Mouse (Mus musculus): ENCODE measurements around the gene 1700028K03Rik. TPM values are rescaled to one million over a fixed set of nuclear protein-coding genes. Genes with fewer than 3 reads are reported as not detected.

The 1700028K03Rik gene
- polyA plus RNA-seq, 1 experiment from 2014 or later: 0.05 TPM

DNA sequence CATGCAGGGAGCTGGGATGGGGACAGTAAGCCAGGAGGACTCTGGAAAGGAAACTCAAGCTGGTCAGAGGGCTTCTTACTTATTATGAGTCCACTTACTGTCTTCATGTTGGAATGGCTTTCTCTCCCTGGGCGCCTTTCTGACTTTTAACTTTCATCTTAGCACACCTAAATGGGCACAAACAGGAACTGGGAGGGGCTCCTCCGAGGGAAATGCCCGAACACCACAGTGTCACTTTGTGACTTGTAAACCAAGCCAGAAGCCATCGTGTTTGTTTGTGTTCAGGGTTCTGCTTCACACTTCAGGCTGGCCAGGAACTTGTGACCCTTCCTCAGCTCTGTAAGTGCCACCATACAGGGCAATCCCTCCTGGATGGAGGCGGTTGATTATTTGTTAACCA is 19.8 kb downstream of the 1700028K03Rik start:
- Histone ChIP-seq H3K27ac (no peak overlapping the region), H3K36me3 (ENCODE audit: insufficient read depth, low read length) (0 out of 2 replicates have a peak, but pooled peaks cover 16% of the 10 kb centered on the region), H3K4me3 (replicated peaks; ENCODE audit: low read depth, low read length) (no peak overlapping the region), H3K27me3 (ENCODE audit: insufficient read depth, low read length) (no peaks in the 10 kb centered on the region), H3K4me1 (replicated peaks; ENCODE audit: insufficient read depth, low read length) (no peaks in the 10 kb centered on the region), H3K9ac (ENCODE audit: low read depth, low read length) (no peak overlapping the region), H3K4me2 (ENCODE audit: low read length) (no peak overlapping the region), H3K9me3 (replicated peaks; ENCODE audit: low read length) (no peaks in the 10 kb centered on the region)
- WGBS: 54% methylated on average over 5 of the region's 5 CpGs
- no peak for DNase-seq (ENCODE audit: low spot score)
- ATAC-seq (replicated peaks; ENCODE audit: low FRiP score, low read depth): no peak
- TF ChIP-seq CTCF (IDR thresholded peaks at IDR 0.05; ENCODE audit: low read depth): no peak

DNA sequence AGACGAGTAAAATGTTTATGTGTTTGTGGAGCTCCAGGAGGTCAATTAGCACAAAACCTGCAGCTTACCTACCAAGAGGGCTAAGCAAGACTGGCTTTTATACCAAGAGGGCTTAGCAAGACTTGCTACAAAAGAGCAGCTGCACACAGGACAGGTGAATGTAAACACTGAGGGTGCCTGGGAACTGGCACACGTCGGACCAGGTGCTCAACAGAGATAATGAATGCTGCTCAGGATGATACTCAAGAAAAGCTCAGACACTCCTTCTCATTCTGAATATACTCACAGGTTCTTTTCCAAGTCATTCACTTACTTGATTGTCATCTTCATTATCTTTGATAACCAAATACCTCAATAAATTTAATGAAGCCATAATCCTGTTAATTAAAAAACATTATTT is 22.5 kb downstream of the 1700028K03Rik start:
- peaks cover 19% of the 10 kb centered on the region; the same call in 1 of the 2 replicates for H3K36me3 ChIP-seq (ENCODE audit: insufficient read depth, low read length)
- no peak for TF ChIP-seq CTCF (IDR thresholded peaks at IDR 0.05; ENCODE audit: low read depth)
- ATAC-seq (replicated peaks; ENCODE audit: low FRiP score, low read depth) (no peak), DNase-seq (ENCODE audit: low spot score) (no peak)
- H3K9ac ChIP-seq (ENCODE audit: low read depth, low read length): no peak overlapping the region
- H3K27me3 ChIP-seq (ENCODE audit: insufficient read depth, low read length): no peaks in the 10 kb centered on the region
- WGBS: 80% methylated on average over 3 of the region's 3 CpGs
- H3K4me3 ChIP-seq (replicated peaks; ENCODE audit: low read depth, low read length): no peak overlapping the region
- H3K4me1 ChIP-seq (replicated peaks; ENCODE audit: insufficient read depth, low read length): no peaks in the 10 kb centered on the region
- no peak overlapping the region for H3K4me2 ChIP-seq (ENCODE audit: low read length)
- H3K9me3 ChIP-seq (replicated peaks; ENCODE audit: low read length): no peaks in the 10 kb centered on the region
- no peak overlapping the region for H3K27ac ChIP-seq

DNA sequence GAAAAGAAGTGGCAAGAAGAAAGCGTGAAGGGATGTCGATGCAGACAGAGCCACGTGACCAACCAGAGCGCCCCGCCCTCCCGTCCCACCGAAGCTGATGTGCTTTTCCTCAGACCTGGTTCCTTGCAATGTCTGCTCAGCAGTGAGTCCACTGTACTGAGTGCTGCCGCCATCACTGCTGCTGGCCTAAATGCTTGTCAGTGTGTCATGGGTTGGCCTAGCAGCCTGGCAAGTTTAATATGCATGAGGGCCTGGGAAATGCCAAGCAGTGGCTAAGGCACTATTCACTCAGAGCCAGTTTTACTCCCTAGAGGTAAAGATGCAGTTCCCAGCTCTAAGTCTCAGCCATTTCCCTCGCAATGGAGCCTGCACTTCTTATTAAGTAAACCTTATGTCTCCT is 34.6 kb downstream of the 1700028K03Rik start:
- H3K9ac ChIP-seq (ENCODE audit: low read depth, low read length): no peak overlapping the region
- H3K4me1 ChIP-seq (replicated peaks; ENCODE audit: insufficient read depth, low read length): no peaks in the 10 kb centered on the region
- H3K36me3 ChIP-seq (ENCODE audit: insufficient read depth, low read length): peaks cover 20% of the 10 kb centered on the region
- no peak overlapping the region for H3K27ac ChIP-seq
- no peak for ATAC-seq (replicated peaks; ENCODE audit: low FRiP score, low read depth)
- H3K27me3 ChIP-seq (ENCODE audit: insufficient read depth, low read length): no peaks in the 10 kb centered on the region
- no peak overlapping the region for H3K4me3 ChIP-seq (replicated peaks; ENCODE audit: low read depth, low read length)
- no peaks in the 10 kb centered on the region for H3K9me3 ChIP-seq (replicated peaks; ENCODE audit: low read length)
- no peak for DNase-seq (ENCODE audit: low spot score)
- no peak for TF ChIP-seq CTCF (IDR thresholded peaks at IDR 0.05; ENCODE audit: low read depth)
- no peak overlapping the region for H3K4me2 ChIP-seq (ENCODE audit: low read length)
- 96% methylated on average over 9 of the region's 9 CpGs for WGBS

DNA sequence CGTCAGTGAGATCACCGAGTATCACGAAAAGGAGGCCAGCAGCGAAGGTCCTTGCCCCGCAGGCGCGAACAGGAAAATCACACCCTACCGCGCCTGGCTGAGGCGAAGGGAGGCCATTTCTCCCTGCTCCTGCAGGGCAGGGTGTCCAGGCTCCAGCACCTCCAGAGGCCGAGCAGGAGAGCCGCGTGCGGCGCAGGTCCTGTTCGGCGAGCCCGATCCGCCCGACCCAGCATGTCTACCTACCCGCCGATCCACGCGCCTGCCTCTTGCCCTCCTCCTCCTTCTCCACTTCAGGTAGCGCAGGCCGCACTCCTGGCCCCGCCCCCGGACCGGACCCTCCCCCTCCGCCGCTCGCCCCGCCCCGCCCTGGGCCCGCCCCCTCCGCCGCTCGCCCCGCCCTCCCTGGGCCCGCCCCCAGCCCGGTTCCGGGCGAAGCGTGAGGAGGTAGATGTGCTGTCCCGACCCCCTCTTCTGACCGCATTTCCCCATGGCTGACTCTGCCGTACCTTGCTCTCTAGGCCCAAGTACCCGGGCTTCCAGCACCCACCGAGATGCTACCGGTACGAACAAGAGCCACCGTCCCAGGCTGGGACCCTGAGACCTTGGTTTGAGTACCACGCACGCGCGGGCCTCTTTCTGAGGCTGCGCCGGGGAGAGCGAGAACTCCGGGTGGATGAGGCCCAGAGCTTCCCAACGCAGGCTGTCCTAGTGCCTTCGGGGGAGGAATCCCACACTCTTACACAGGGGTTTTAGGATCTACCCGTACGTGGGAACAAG is 63.0 kb downstream of the 1700028K03Rik start, which contains the start of the genes Rpap2 and Glmn:
TSS of gene Rpap2 (plus strand) at position 73 of the 777 bp plus-strand sequence.
TSS of gene Glmn (minus strand) at position 588 of the 777 bp plus-strand sequence.
- Histone ChIP-seq H3K4me1 (replicated peaks; ENCODE audit: insufficient read depth, low read length) (no peaks in the 10 kb centered on the region), H3K27ac (peak within 1 kb of the TSS; percentile 89), H3K36me3 (ENCODE audit: insufficient read depth, low read length) (peaks cover 4% of the 10 kb centered on the region), H3K9me3 (replicated peaks; ENCODE audit: low read length) (no peaks in the 10 kb centered on the region), H3K9ac (ENCODE audit: low read depth, low read length) (peak within 1 kb of the TSS; percentile 83), H3K4me2 (ENCODE audit: low read length) (peak within 1 kb of the TSS; percentile 76), H3K27me3 (ENCODE audit: insufficient read depth, low read length) (no peaks in the 10 kb centered on the region), H3K4me3 (replicated peaks; ENCODE audit: low read depth, low read length) (peak within 1 kb of the TSS; percentile 74)
- peak; percentile 94 for ATAC-seq (replicated peaks; ENCODE audit: low FRiP score, low read depth)
- 0 out of 2 replicates have a peak, but pooled peaks have one; percentile 3 for TF ChIP-seq CTCF (IDR thresholded peaks at IDR 0.05; ENCODE audit: low read depth)
- peak; percentile 90 for DNase-seq (ENCODE audit: low spot score)
- whole genome bisulfite sequencing: 1% methylated on average over 55 of the region's 64 CpGs

DNA sequence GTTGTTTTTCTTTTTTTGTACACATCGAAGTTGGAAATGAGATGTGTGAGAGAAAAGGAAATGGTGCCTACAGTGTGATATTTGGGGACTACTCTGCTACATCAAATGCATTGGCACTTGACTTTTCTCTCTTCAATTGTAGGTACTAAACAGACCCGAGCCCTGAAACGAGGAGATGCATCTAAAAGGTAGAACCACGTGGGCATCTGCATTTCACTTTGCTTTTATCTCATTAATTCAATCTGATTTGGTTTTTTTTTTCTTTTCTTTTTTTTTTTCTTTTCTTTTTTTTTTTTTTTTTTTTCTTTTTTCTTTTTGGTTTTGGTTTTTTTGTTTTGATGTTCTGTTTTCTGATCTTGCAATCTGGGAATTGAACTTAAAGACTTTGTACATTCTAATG is 63.9 kb downstream of the 1700028K03Rik start:
- Histone ChIP-seq H3K4me2 (ENCODE audit: low read length) (peak overlapping the region; percentile 76), H3K36me3 (ENCODE audit: insufficient read depth, low read length) (peaks cover 11% of the 10 kb centered on the region), H3K4me1 (replicated peaks; ENCODE audit: insufficient read depth, low read length) (no peaks in the 10 kb centered on the region), H3K9me3 (replicated peaks; ENCODE audit: low read length) (no peaks in the 10 kb centered on the region), H3K4me3 (replicated peaks; ENCODE audit: low read depth, low read length) (peak overlapping the region; percentile 74; the same call in 1 of the 2 replicates), H3K9ac (ENCODE audit: low read depth, low read length) (peak overlapping the region; percentile 83; the same call in 1 of the 2 replicates), H3K27ac (no peak overlapping the region), H3K27me3 (ENCODE audit: insufficient read depth, low read length) (no peaks in the 10 kb centered on the region)
- peak; percentile 13 for DNase-seq (ENCODE audit: low spot score)
- no peak for TF ChIP-seq CTCF (IDR thresholded peaks at IDR 0.05; ENCODE audit: low read depth)
- no peak for ATAC-seq (replicated peaks; ENCODE audit: low FRiP score, low read depth)
- 18% methylated on average over 4 of the region's 4 CpGs for WGBS

Other genes starting within 250 kb of the 1700028K03Rik start
- 10.5 and 10.8 TPM in 2 replicates for gene Tgfbr3, start 245.1 kb upstream of the 1700028K03Rik start, polyA plus RNA-seq (2015; fragmentation: Nextera tagmentation; extraction: Ambion mirVana)
- 1.4 and 1.6 TPM in 2 replicates for gene Brdt, start 203.6 kb upstream of the 1700028K03Rik start, polyA plus RNA-seq (2015; fragmentation: Nextera tagmentation; extraction: Ambion mirVana)
- gene Ephx4, start 132.0 kb upstream of the 1700028K03Rik start, polyA plus RNA-seq (2015; fragmentation: Nextera tagmentation; extraction: Ambion mirVana): 1.5 and 1.8 TPM in 2 replicates
- gene Lpcat2b, start 103.2 kb upstream of the 1700028K03Rik start, polyA plus RNA-seq (2015; fragmentation: Nextera tagmentation; extraction: Ambion mirVana): not detected in 2 replicates
- 2.9 and 3.1 TPM in 2 replicates for gene Btbd8, start 96.7 kb upstream of the 1700028K03Rik start, polyA plus RNA-seq (2015; fragmentation: Nextera tagmentation; extraction: Ambion mirVana)
- gene Gm42669, start 27.1 kb upstream of the 1700028K03Rik start, polyA plus RNA-seq (2015; fragmentation: Nextera tagmentation; extraction: Ambion mirVana): 0.16 and 0.18 TPM in 2 replicates
- gene Rpap2, start 62.7 kb downstream of the 1700028K03Rik start, polyA plus RNA-seq (2015; fragmentation: Nextera tagmentation; extraction: Ambion mirVana): 17.9 and 18.3 TPM in 2 replicates
- gene Glmn, start 63.2 kb downstream of the 1700028K03Rik start, polyA plus RNA-seq (2015; fragmentation: Nextera tagmentation; extraction: Ambion mirVana): 26.0 and 28.3 TPM in 2 replicates
- 0.06 TPM in 1 of 2 replicates, not detected in the other for gene Gfi1, start 191.3 kb downstream of the 1700028K03Rik start, polyA plus RNA-seq (2015; fragmentation: Nextera tagmentation; extraction: Ambion mirVana)

Measured in kidney, postnatal 0 days (tissue).